Mouse (Mus musculus): ENCODE measurements around the gene Ccdc85b.

DNA sequence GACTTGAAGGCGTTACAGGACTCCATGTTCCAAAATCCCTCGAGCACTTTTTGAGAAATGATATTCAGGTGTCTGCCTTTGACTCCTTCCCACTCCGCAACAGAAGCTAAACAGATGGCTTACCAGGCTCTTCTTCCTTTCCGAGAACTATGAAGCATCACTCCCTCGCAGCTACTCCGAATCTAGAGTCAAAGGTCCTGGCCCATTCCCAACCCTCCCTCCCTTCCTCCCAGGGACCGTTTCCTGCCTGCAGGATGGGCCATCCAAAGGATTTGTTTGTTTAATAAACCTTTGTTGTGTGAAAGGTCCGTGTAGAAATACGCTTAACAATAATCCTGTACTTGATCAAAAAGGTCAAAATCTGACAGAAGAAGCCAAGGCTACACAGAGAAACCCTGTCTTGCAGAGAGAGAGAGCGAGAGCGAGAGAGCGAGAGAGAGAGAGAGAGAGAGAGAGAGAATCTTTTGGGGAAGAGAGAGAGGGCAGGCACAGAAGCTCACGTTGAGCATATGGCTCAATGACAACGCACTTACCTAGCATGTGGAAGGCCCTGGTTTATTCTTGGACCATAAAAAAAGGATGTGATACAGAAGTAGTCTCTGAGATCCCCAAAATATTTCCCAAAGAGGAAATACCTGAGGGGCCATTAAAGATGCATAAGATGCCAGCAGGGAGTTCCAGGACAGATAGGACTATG, at the start of gene Ccdc85b:
- TF ChIP-seq CTCF (IDR thresholded peaks at IDR 0.05; ENCODE audit: low read depth, low read length) = no peak
- no peak for TF ChIP-seq EP300 (IDR thresholded peaks at IDR 0.05; ENCODE audit: insufficient read depth, low read depth, low read length)

All from ES-Bruce4 (cell line).